Mouse (Mus musculus): ENCODE data around the gene Arrdc5. TPM values are rescaled to one million over a fixed set of nuclear protein-coding genes. Genes with fewer than 3 reads are reported as not detected.

Arrdc5 gene
- polyA plus RNA-seq, 1 experiment from 2014 or later: not detected

DNA sequence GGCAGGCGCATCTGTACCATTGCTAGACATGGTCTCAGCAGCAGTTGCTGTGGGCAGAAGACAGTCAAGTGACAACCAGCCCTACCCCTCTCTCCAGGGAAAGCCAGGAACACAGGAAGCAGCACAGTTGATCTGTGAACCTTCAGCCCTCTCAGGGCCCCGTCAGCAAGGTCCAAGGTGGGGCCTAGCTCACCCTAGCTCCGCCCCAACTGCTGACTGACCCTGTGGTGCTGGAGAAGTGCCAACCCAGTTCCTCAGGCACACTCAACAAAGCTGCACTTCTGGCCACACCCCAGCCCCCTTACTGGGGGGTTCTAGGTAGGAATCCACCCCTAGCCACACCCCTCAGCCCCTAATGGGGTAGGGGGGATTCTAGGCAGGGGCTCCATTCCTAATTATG, 12.3 kb downstream of the Arrdc5 start:
- H3K4me1 ChIP-seq: peaks cover 41% of the 10 kb centered on the region
- H3K4me3 ChIP-seq: peak overlapping the region; percentile 1
- no peaks in the 10 kb centered on the region for H3K27me3 ChIP-seq
- no peaks in the 10 kb centered on the region for H3K9me3 ChIP-seq
- H3K9ac ChIP-seq: peak overlapping the region; percentile 50; the same call in 1 of the 2 replicates
- 57% methylated on average over 3 of the region's 3 CpGs for WGBS
- H3K4me2 ChIP-seq (replicated peaks): peak overlapping the region; percentile 84
- no peak for ATAC-seq (ENCODE audit: low FRiP score, low read depth)
- H3K36me3 ChIP-seq: peaks cover 43% of the 10 kb centered on the region
- no peak overlapping the region; the same call in 1 of the 2 replicates for H3K27ac ChIP-seq

DNA sequence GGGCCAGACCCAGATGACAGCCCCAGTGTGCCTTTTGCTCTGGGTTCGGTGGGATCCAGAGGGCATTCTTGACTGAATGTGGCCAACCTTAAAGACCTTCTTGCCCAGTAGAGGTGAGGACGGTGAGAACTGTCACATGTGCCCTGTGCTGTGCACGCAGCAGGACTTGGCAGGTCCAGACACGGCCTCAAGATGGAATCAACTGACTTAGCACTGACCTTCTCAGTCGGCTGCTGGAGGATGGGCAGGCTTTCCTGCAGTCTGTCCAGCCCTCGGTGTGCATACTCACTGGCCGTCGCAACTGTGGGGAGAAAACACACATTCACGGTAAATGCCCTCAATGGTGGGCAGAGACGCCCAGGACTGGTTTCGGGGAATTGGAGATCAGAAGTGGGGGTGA, 14.1 kb downstream of the Arrdc5 start:
- Histone ChIP-seq H3K4me1 (peaks cover 29% of the 10 kb centered on the region), H3K4me3 (no peak overlapping the region), H3K27me3 (no peaks in the 10 kb centered on the region), H3K9me3 (no peaks in the 10 kb centered on the region), H3K9ac (no peak overlapping the region), H3K27ac (no peak overlapping the region), H3K4me2 (replicated peaks) (no peak overlapping the region), H3K36me3 (peaks cover 59% of the 10 kb centered on the region)
- whole genome bisulfite sequencing: 93% methylated on average over 11 of the region's 11 CpGs
- no peak for ATAC-seq (ENCODE audit: low FRiP score, low read depth)

DNA sequence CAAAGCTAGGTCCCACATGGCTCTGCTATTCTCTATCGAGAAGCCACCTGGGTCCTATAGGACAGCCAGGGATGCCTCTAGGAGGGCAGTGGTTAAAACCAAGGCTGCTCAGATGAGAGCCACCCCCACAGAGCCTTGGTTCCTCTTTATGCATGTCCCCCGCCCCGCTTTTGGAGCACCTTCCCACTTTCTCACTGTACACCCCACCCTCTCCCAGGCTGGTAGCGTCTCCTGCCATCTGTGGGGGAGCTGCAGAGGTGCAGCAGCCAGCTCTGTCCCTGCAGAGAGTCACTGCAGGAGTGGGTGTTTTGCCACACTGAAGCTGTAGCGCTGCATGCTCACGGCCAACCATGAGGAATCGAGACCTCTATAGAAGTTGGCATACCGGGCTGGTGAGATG, 16.8 kb downstream of the Arrdc5 start:
- peaks cover 8% of the 10 kb centered on the region for H3K4me1 ChIP-seq
- ATAC-seq (ENCODE audit: low FRiP score, low read depth): no peak
- no peak overlapping the region for H3K9ac ChIP-seq
- no peaks in the 10 kb centered on the region for H3K9me3 ChIP-seq
- H3K27me3 ChIP-seq: no peaks in the 10 kb centered on the region
- no peak overlapping the region; the same call in 1 of the 2 replicates for H3K27ac ChIP-seq
- H3K4me3 ChIP-seq: no peak overlapping the region
- H3K36me3 ChIP-seq: peaks cover 76% of the 10 kb centered on the region
- H3K4me2 ChIP-seq (replicated peaks): no peak overlapping the region
- WGBS: 93% methylated on average over 8 of the region's 8 CpGs

DNA sequence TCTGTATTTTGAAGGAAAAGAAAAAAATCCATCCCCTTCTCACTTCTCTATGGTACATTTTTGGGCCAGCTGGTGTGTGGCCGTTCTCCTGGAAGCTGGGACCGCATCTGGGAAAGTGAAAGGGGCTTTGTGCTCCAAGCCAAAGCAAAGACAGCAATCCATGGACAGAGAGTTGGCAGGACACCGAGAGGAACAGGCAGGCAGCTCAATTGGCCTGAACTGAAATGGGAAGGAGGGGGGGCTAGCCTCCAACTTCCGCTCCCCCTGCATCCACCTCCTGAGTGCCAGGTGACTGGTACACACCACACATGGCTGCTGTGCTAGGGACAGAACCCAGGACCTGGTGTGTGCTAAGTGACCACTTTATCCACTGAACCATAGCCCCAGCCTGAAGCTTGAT, 17.3 kb downstream of the Arrdc5 start:
- peaks cover 3% of the 10 kb centered on the region for H3K4me1 ChIP-seq
- H3K27ac ChIP-seq: no peak overlapping the region; the same call in 1 of the 2 replicates
- 81% methylated on average over 4 of the region's 4 CpGs for WGBS
- H3K4me2 ChIP-seq (replicated peaks): no peak overlapping the region
- ATAC-seq (ENCODE audit: low FRiP score, low read depth): no peak
- no peaks in the 10 kb centered on the region for H3K27me3 ChIP-seq
- H3K9ac ChIP-seq: no peak overlapping the region
- H3K36me3 ChIP-seq: peaks cover 81% of the 10 kb centered on the region
- H3K4me3 ChIP-seq: no peak overlapping the region
- no peaks in the 10 kb centered on the region for H3K9me3 ChIP-seq

DNA sequence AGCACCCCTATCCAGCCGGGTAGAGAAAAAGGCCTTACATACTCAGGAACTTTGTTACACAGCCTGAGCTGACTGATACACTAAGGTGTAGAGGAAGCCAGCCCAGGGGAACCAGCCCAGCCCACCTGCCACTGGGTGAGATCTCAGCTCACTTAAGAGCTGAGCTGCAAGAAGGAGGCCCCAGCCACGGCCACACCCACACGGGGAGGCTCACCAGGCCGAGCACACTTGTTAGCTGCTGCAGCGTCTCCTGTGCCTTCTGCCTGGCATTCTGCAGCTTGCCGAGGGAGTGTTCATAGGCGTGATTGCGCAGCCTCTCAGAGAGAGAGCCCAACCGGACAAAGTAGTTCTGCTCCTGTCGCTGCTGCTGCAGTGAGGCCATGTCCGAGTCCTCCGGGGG, 18.9 kb downstream of the Arrdc5 start:
- 91% methylated on average over 12 of the region's 12 CpGs for WGBS
- no peaks in the 10 kb centered on the region for H3K9me3 ChIP-seq
- H3K4me2 ChIP-seq (replicated peaks): no peak overlapping the region
- H3K4me1 ChIP-seq: peaks cover 10% of the 10 kb centered on the region
- no peak for ATAC-seq (ENCODE audit: low FRiP score, low read depth)
- H3K36me3 ChIP-seq: peaks cover 71% of the 10 kb centered on the region
- 0 out of 2 replicates have a peak overlapping the region, but pooled peaks have one; percentile 19 for H3K9ac ChIP-seq
- H3K4me3 ChIP-seq: no peak overlapping the region
- no peaks in the 10 kb centered on the region for H3K27me3 ChIP-seq
- 0 out of 2 replicates have a peak overlapping the region, but pooled peaks have one; percentile 28 for H3K27ac ChIP-seq

DNA sequence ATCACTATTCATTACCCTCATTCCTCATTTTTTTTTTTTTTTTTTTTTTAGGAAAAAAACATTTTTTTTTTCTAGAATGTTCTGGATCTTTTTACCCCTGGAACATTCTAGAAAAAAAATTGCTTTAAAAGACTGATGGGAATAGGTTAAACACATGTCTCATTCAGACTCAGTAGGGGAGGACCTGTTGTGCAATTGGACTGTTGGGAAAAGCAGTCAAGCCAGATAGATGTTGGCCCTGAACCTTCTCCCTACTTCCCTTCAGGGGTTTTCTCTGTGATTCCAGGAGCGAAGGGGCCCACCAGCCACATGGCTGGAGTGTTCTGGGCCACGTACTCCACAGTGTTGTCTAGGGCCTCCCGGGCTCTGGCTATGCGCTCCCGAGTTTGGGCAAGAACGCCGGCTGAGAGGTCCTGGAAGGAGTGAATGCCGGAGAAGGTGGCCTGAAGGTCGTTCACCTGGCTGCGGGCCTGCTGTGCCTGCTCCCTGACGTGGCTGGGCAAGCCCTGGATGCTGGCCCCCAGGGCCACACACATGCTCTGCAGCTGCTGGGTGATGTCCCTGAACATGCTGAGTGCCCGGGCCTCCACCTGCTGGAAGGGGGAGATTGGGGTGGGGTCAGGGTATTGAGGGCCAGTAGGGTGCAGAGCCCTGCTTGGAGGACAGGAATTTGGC, 20.5 kb downstream of the Arrdc5 start:
- Histone ChIP-seq H3K4me3 (no peak overlapping the region), H3K4me2 (replicated peaks) (no peak overlapping the region), H3K27ac (no peak overlapping the region), H3K9me3 (no peaks in the 10 kb centered on the region), H3K36me3 (peaks cover 55% of the 10 kb centered on the region), H3K27me3 (no peaks in the 10 kb centered on the region), H3K9ac (no peak overlapping the region), H3K4me1 (peaks cover 14% of the 10 kb centered on the region)
- 80% methylated on average over 12 of the region's 12 CpGs for WGBS
- ATAC-seq (ENCODE audit: low FRiP score, low read depth): no peak

DNA sequence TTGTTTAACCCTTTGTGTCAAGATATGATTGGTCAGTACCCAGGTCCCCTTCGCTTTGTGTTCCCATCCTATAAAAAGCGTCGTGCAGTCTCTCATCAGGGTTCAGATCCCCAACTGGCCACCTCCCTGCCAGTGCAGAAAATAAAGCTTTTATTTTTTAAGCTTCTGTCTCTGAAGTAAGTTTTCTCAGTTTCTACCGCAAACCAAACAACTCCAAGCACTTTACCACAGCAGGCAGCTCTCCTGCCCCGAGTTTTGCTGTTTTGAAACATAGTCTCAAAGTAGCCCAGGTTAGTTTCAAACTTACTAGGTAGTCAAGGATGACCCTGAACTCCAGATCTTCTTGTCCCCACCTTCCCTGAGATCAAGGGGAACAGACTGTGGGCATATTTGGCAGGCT, 21.7 kb downstream of the Arrdc5 start:
- Histone ChIP-seq H3K4me2 (replicated peaks) (no peak overlapping the region), H3K36me3 (peaks cover 50% of the 10 kb centered on the region), H3K9me3 (no peaks in the 10 kb centered on the region), H3K27ac (no peak overlapping the region), H3K4me1 (peaks cover 14% of the 10 kb centered on the region), H3K27me3 (no peaks in the 10 kb centered on the region), H3K9ac (no peak overlapping the region), H3K4me3 (no peak overlapping the region)
- no peak for ATAC-seq (ENCODE audit: low FRiP score, low read depth)
- WGBS: 90% methylated on average over 5 of the region's 5 CpGs

DNA sequence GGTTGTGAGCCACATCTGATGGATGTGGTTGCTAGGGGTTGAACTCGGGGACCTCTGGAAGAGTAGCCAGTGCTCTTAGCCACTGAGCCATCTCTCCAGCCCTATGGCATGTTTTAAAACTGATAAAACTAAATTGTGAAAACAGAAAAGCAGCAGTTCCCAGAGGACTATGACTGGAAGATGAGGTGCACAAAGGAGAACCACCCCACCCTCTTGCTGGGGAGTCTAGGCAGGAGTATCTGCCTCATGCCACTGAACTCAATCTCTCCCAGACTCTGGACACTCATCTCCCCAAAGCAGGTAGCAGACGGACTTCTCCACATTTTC, 22.6 kb downstream of the Arrdc5 start:
- peaks cover 46% of the 10 kb centered on the region for H3K36me3 ChIP-seq
- no peaks in the 10 kb centered on the region for H3K27me3 ChIP-seq
- H3K9ac ChIP-seq: 0 out of 2 replicates have a peak overlapping the region, but pooled peaks have one; percentile 20
- WGBS: 41% methylated on average over 2 of the region's 2 CpGs
- no peak; the same call in 1 of the 2 replicates for ATAC-seq (ENCODE audit: low FRiP score, low read depth)
- H3K9me3 ChIP-seq: no peaks in the 10 kb centered on the region
- peak overlapping the region; percentile 82; the same call in 1 of the 2 replicates for H3K27ac ChIP-seq
- H3K4me3 ChIP-seq: peak overlapping the region; percentile 60; the same call in 1 of the 2 replicates
- peak overlapping the region; percentile 76 for H3K4me2 ChIP-seq (replicated peaks)
- H3K4me1 ChIP-seq: peaks cover 14% of the 10 kb centered on the region

DNA sequence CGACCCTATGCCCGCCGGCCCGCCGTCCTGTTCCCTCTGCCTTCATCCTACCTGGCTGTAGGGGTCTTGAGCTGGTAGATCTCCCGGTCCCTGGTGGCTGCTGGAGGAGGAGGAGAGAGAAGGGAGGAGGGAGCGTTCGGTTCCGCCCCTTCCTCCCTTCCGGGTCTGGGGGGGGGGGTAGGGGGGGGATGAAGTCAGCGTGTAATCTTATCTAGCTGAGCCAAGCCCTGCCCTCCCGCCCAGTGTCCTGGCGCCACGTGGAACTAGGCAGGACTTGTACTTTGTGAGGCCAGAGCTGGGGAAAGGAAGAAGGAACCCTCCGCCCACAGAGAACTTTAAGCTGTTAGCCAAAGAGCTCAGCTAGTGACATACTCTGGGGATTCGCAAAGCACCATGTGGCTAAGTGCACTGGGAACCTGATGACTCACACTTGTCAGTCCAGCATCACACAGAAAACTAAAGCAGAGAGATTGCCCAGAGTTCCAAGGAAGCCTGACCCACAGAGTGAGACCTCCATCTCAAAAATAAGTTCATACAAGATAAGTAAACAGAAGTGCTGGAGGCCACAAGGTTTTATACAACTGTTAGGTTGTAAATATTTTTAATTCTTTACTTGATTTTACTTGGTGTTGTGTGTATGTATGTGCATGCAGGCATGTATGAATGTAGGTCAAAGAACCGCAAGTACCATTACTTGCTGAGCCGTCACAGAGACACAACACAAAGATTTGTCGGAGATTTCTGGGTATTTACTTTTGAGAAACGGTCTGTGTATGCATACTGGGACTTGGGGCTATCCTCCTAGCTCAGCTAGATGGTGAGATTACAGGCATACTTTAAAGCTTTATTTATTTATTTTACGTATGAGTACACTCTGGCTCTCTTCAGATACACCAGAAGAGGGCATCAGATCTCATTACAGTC, 23.2 kb downstream of the Arrdc5 start, which contains the start of gene Ticam1:
Ticam1 (minus strand) TSS at position 144 of the 924 bp plus-strand sequence.
- no peaks in the 10 kb centered on the region for H3K27me3 ChIP-seq
- no peaks in the 10 kb centered on the region for H3K9me3 ChIP-seq
- H3K36me3 ChIP-seq: peaks cover 47% of the 10 kb centered on the region
- peak within 1 kb of the TSS; percentile 80 for H3K9ac ChIP-seq
- H3K4me1 ChIP-seq: peaks cover 14% of the 10 kb centered on the region
- peak; percentile 93 for ATAC-seq (ENCODE audit: low FRiP score, low read depth)
- peak within 1 kb of the TSS; percentile 82 for H3K27ac ChIP-seq
- H3K4me3 ChIP-seq: peak within 1 kb of the TSS; percentile 60
- peak within 1 kb of the TSS; percentile 76 for H3K4me2 ChIP-seq (replicated peaks)
- 6% methylated on average over 21 of the region's 21 CpGs for WGBS

DNA sequence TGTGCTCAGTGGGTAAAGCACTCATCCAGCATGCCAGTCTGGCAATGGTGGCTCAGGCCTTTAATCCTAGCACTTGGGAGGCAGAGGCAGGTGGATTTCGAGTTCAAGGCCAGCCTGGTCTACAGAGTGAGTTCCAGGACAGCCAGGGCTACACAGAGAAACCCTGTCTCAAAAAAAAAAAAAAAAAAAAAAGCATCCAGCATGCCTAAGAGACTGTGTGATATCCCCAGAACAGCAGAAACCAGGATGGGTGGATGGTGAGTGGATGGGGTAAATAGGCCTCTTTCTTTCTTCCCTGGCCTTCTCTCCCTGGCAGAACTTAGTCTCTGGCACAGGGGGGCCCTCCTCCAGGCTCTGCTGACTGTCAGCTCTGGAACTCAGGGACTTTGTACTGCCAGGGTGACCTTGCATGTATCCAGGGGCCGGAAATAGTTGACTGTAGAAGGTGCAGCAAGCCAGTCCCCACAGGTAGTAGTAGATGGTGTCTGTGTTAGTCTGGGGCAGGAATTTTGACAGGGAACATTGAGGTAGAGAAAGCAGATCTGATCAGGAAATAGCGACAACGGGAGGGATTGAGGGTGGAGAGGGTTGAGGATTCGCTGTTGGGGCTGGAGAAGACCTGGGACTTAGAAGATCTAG, 24.1 kb downstream of the Arrdc5 start:
- WGBS: 36% methylated on average over 5 of the region's 5 CpGs
- H3K4me2 ChIP-seq (replicated peaks): peak overlapping the region; percentile 76
- H3K27me3 ChIP-seq: no peaks in the 10 kb centered on the region
- H3K9ac ChIP-seq: peak overlapping the region; percentile 80
- peak overlapping the region; percentile 82 for H3K27ac ChIP-seq
- H3K9me3 ChIP-seq: no peaks in the 10 kb centered on the region
- H3K4me1 ChIP-seq: peaks cover 14% of the 10 kb centered on the region
- H3K4me3 ChIP-seq: peak overlapping the region; percentile 60
- H3K36me3 ChIP-seq: peaks cover 47% of the 10 kb centered on the region
- ATAC-seq (ENCODE audit: low FRiP score, low read depth): no peak

DNA sequence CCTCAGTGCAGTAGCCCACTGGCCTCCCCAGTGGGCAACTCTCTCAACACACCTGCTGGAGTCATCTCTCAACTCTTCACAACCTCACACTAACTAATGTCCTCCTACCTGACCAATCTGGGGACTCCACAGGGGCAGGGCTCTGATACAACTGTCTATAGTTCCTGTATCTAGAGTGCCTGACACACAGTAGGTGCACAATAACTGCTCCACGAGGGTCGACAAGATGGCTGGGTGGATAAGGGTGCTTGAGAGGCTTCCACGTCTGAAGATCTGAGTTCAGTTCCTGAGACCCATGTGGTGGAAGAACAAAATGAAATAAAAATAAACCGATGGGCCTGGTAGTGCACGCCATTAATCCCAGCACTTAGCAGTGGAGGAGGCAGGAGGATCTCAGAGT, 26.1 kb downstream of the Arrdc5 start:
- Histone ChIP-seq H3K9ac (no peak overlapping the region), H3K4me3 (no peak overlapping the region), H3K4me2 (replicated peaks) (no peak overlapping the region), H3K27me3 (no peaks in the 10 kb centered on the region), H3K27ac (no peak overlapping the region), H3K36me3 (peaks cover 48% of the 10 kb centered on the region), H3K9me3 (no peaks in the 10 kb centered on the region), H3K4me1 (peaks cover 19% of the 10 kb centered on the region)
- WGBS: 92% methylated on average over 5 of the region's 5 CpGs
- no peak for ATAC-seq (ENCODE audit: low FRiP score, low read depth)

DNA sequence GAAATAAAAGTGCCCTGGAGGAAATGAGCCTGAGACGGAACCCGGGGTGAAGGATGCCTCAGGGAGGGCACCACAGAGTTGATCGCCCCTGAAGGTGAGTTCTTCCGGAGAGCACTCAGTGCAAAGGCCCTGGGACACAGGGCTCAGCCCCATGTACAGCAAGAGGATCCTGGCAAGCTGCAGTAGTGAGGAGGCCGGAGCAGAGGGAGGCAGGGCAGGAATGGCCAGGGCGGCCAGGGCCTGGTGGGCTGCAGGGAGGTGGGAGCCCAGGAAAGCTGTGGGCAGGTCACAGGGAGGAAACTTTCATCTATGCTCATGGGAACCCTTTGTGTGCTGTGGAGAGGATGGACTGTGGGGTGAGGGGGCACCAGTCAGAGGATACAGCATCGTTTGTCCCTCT, 26.6 kb downstream of the Arrdc5 start:
- ATAC-seq (ENCODE audit: low FRiP score, low read depth): no peak
- Histone ChIP-seq H3K27me3 (no peaks in the 10 kb centered on the region), H3K4me3 (no peak overlapping the region), H3K27ac (no peak overlapping the region), H3K9me3 (no peaks in the 10 kb centered on the region), H3K9ac (peak overlapping the region; percentile 27; the same call in 1 of the 2 replicates), H3K36me3 (peaks cover 45% of the 10 kb centered on the region), H3K4me1 (peaks cover 19% of the 10 kb centered on the region), H3K4me2 (replicated peaks) (no peak overlapping the region)
- 83% methylated on average over 7 of the region's 7 CpGs for WGBS

Measured in limb, embryonic 13.5 days (tissue).